Mouse (Mus musculus): Measurements from ENCODE around the gene Ints6. TPM values are rescaled to one million over a fixed set of nuclear protein-coding genes. Genes with fewer than 3 reads are reported as not detected.
"Not testable (repeated sequence)": the region's sequence is repeated elsewhere in the genome, so short reads cannot be mapped to it uniquely, and the experiment has no call there.

Ints6 gene
- total RNA-seq, 2 experiments from 2014 or later = 14.3 to 22.4 TPM

DNA sequence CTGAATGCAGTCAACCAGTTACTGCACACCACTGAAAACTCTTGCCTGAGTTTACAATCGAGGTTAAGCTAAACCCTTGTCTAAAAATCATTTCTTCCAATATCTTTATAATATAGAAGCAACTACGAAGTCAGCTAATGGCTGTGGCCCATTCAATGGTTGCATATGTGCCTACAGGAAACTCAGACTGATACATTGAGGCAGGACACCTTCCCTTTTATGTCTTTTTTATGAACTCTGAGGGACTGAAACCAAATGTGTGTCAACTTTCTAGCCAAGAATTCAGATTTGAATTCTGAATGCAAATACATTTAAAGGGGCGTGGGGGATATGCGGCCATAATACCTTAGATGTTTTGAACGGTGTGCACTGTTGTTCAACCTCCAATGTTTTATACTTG, 2.3 kb downstream of the Ints6 start:
- intact Hi-C loops (cut with DNase I) = loop anchor here (5.0 kb wide), 1 partner anchor 121 kb away; no protein-coding TSS in a partner anchor

DNA sequence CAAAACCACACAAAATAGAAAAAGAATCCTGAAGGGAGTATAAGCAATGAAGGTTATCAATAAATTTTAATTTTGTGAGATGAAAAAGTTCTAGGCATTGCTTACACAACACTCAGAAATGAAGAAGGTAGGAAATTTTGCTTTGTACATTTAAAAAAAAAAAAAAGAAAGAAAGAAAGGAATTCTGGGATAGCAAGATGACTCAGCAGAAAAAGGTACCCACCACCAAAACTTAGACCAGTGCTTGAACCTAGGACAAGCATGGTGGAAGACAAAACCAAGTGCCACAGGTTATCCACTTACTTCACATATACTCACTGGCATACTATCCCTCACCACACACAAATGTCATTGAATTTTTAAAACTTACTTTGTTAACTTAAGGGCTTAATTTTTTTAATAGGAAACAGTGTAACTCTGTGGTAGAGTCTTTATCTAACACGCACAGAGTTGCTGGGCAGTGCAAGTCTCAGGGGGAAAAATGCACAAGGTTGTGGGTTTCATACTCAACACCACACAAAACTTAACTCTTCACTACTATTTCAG, 5.8 kb downstream of the Ints6 start:
- intact Hi-C loops (cut with DNase I) = loop anchor here (5.0 kb wide), 1 partner anchor 118 kb away; no protein-coding TSS in a partner anchor
- no peak for DNase-seq

More for the DNA sequence above, 2.3 kb downstream of the Ints6 start:
- no peak for DNase-seq

DNA sequence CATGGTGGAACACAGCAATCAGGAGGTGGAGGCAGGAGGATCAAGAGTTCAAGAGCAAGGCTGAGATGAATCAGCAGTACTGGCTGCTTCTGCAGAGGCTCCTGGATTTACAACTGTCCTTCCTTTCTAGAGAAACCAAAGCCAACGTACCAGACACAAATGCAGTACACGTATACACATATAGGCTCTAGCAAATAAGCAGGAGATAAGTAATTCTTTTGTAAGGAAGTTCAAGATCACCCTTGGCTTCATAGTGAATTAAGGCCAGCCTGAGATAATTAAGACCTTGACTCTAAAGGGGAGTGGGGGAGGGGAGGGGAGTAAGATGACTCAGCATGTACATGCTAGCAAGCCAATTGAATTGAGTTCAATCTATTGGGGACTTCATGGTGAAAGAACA, 9.5 kb downstream of the Ints6 start:
- intact Hi-C loops (cut with DNase I) = no loop called here
- no peak for DNase-seq

DNA sequence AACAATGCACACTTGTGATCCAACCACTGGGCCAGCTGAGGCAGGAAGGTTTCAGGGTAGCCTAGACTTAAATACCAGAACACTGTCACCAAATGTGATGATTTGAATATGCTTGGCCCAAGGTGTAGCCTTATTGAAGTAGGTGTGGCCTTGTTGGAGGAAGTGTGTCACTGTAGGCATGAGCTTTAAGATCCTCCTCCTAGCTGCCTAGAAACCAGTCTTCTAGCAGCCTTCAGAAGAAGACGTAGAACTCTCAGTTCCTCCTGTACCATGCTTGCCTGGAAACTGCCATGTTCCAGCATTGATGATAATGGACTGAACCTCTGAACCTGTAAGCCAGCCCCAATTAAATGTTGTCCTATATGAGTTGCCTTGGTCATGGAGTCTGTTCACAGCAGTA, 25.3 kb downstream of the Ints6 start:
- intact Hi-C loops (cut with DNase I) = no loop called here
- DNase-seq = no peak

DNA sequence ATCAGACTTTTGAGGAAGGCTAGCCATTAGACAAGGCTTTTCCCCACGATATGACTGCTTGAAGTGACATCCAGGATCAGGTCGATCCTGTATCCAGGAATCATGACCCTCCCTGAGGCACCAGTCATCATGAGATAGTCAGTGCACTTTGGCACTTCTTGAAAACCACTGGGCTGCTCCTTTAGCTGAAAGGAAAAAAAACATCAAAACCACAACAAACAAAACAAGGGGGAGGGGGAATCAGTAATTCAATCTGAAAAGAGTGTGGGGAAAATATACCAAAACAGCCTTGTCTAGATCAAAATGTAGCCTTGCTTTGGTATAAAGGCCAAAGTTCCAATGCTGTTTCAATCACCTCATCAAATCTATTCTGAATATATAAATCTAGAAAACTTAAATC, 27.3 kb downstream of the Ints6 start:
- intact Hi-C loops (cut with DNase I) = no loop called here
- no peak for DNase-seq

DNA sequence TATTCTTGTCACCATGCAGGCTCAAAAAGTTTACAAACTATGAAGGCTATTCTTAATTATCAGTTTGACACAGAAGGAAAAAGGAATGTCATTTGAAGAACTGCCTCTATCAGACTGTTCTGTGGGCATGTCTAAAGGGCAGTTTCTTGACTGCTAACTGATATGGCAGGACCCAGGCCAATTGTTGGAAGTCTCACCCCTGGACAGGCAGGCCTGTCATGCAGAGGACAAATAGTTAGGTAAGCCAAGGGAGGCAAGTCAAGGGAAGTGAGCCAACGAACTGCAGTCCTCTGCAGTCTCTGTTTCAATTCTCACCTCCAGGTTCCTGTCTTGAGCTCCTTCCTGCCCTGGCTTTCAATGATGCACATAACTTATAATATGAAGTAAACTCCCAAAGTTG, 29.1 kb downstream of the Ints6 start:
- DNase-seq = peak; percentile 19 to 52
- intact Hi-C loops (cut with DNase I) = no loop called here

DNA sequence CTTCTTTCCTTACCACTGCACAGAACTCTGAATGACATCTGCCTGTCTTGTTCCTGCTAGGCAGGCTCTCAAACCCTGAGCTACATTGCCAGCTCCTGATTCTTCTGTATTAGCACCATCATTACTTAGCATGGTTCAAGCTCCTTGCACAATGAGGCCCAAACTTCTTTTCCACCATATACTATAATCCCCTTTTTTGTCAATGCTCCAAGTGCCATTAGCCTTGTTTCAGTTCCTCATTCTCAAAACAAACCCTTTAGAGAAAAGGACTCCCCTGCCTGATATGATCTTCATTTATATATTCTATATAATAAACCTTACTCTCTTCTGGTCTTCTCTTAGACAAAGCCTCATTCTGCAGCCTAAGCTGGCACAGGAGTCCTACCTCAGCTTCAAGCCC, 36.4 kb downstream of the Ints6 start:
- intact Hi-C loops (cut with DNase I) = no loop called here

DNA sequence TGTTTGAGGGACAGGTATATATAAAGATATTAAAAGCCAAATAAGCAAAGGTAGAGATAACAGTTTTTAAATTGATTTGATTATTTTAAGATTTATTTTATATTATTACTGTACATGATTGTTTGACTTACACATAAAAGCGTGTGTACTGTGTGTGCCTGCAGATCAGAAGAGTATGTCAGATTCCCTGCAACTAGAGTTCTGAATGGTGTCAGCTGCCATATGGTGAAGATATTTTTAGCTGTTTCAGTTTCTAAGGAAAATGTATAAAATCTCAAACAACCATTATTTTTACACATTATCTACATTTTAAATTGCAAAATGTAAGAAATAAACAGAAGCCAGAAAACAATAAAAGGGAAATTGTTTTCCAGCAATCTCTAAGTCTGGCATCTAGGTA, 39.3 kb downstream of the Ints6 start:
- no peak for DNase-seq
- intact Hi-C loops (cut with DNase I) = no loop called here

More for the DNA sequence above, 36.4 kb downstream of the Ints6 start:
- DNase-seq = no peak

DNA sequence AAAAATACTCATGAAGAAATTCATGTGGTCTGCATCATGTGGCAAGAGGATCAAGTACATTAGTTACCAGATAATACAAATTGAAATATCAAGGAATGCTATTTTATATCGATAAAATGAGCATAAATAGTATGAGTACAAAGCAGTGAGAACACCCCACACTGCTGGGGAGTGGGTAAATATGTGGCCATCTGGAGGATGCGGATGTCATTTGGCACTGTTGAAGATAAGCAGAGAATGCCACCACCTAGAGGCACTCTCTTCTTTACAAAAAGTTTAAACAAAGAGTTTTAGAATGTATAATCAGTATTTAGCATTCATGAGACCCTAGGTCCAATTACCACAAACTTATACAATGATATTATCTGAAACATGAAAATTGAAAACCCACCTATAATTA, 42.8 kb downstream of the Ints6 start:
- intact Hi-C loops (cut with DNase I) = no loop called here

DNA sequence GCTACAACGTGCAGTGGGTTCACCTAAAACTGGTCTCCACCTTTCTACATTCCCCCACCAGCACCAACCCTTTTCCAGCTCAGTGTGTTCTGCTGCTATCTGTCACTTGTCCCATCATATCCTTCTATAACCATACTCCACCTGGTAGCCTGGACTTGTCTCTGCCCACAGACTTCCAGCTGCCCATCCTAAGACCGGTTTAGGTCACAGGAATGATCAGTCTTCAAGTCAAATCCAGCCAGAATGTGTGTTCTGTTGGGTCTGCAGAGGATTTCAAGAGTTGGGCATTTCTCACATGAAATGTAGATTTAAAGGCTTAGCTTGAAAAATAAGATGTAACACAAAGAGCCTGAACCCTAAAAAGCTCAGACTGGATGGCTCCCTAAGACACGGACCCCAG, 87.3 kb downstream of the Ints6 start:
- peak in 1 of 2 experiments; percentile 3 for DNase-seq
- intact Hi-C loops (cut with DNase I) = no loop called here

More for the DNA sequence above, 42.8 kb downstream of the Ints6 start:
- no peak for DNase-seq

DNA sequence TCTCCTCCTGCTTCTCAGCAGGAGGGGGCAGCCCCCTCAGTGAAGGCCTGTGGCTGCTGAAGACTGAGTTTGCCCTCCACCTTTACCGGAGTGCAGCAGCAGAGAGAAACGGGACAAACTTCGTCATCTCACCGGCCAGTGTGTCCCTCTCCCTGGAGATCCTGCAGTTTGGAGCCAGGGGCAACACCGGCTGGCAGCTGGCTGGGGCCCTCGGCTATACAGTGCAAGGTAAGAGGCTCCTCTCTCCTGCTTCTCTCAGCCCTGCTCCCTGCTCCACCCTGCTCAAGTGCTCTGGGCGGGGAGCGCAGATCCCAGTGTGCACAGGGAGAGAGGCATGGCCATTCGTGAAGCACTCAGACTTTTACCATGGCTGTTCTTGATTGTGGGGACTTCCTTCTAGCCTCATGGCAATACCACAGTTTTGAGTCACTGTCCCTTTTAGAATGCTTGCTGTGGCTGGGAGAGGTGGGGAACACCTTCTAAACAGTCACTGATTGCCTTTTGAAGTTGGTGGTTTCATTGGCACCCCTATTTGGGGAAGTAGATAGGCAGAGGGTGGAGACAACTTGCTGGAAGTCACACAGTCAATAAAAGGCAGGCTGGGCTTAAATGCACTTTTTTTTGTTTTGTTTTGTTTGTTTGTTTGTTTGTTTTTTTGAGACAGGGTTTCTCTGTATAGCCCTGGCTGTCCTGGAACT, 95.8 kb downstream of the Ints6 start:
- intact Hi-C loops (cut with DNase I) = no loop called here
- DNase-seq = no peak

DNA sequence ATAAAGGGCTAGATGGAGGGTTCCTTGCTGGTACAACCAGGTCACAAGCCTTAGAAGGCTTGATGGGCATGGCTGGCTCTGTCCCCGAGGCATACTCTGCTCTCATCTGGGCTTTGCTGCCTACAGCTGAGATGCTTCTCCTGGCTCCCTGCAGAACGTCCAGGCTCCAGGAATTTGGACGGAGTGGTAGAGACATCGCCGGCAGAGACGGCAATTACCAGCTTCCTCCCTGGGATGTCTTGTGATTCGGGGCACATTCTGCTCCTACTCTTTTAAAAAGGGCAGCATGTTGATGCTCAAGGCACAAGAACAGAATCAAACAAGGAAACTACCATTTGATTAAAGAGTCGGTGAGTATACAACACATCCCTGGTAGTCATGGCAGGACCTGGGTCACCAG, 97.6 kb downstream of the Ints6 start, which contains the start of gene Serpine3:
TSS of gene Serpine3 (plus strand) at position 301 of the 400 bp plus-strand sequence.
- no peak for DNase-seq
- intact Hi-C loops (cut with DNase I) = no loop called here

DNA sequence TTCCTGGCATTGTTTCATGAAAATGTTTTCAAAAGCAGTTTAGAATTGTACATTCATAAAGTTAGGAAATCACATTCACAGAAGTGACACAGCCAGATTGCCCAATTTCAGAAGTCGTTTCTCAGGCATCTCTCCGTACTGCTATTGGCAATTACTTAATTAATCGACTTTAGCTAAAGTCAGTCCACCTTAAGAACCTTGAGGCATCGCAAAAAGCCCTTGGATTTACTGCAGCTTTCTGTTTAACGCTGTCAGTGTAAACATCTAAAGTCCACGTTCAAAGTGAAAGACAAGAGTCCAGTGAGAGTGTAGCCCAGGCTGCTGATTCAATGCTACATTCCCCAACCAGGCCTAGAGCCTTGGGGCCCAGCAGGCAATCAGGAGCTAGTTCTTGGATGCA, 98.6 kb downstream of the Ints6 start:
- DNase-seq = no peak
- intact Hi-C loops (cut with DNase I) = no loop called here

DNA sequence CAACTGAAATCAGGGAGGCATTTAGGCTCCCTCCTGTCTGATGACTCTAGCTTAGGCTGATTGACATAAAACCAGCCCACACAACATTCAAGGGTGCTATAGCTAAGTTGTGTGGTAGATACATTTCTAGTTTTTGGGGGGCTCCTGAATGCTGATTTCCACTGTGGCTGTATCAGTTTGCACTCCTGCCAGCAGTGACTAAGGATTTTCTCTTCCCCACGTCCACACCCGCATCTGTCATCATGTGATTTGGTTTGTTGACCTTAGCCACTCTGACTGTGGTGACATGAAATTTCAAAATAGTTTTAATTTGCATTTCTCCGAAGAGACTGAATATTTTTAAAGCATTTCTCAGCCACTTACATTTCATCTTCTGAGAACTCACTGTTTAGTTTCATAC, 103.5 kb downstream of the Ints6 start:
- DNase-seq = no peak
- intact Hi-C loops (cut with DNase I) = no loop called here

DNA sequence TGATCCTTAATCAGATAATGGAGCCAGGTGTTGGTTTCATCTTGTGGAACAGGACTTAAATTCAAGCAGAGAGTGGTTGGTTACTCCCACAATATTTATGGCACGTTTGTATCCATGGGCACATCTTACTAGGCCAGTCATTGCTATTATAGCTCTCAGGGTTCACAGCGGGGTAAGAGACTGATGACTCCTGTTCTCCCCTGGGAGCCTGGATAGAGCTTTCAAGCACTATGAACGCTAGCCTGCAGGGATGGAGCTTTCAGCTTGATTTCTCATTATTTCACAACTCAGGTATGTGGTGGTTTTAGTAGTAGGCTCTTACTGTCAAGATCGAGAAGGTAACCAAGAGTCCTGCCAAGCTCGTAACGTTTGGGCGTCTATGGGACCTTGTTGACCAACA, 105.0 kb downstream of the Ints6 start:
- DNase-seq = no peak
- intact Hi-C loops (cut with DNase I) = no loop called here

DNA sequence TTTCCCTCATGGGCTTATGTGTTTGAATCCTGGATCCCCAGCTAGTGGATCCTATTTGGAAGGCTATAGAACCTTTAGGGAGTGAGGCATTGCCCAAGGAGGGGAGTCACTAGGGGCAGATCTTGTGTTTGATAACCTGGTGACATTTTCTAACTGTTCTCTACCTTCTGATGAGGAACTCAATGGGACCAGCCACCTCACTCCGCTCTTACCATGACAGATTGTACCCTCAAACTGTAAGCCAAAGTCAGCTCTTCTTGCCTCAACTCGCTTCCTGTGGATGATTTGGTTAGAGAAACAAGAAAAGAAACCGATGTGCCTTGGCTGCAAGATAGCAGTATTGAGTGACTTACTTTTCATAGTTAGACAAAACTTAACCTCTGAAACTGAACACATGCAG, 109.2 kb downstream of the Ints6 start:
- no peak for DNase-seq
- intact Hi-C loops (cut with DNase I) = no loop called here

DNA sequence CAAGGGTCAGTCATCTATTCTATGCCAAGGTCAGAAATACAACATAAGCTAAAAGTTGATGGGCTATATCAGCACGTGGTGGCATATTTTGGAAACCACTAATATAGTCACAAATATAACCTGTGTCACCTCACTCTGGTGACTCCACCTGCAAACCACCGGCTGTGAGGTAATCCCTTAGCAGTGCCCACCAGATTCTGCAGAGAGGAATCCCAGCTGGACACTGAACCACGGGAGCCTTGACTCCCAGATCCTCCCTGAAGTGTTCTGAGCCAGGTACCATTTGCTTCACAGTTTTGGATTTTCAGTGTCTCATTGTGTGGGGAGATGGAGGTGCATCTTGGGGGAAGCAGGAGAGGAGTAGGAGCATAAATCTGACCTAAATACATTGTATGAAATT, 110.6 kb downstream of the Ints6 start:
- intact Hi-C loops (cut with DNase I) = no loop called here
- DNase-seq = no peak

DNA sequence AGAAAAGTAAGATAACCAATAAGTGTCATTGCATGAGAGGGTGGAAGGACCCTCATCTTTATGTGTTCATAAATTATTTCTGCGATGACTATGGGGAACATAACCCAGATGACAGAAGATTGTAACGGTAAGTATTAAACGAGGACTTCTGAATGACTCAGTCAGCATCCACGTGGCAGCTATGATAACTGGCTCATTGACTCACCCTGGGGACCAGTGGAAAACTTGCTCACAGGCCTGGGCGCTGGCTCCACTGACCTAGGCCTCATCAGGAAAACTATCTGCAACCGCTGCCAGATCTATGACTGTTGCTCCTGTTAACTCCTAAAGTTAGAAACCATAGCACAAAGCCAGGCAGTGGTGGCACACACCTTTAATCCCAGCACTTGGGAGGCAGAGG, 112.6 kb downstream of the Ints6 start:
- DNase-seq = no peak
- intact Hi-C loops (cut with DNase I) = no loop called here

DNA sequence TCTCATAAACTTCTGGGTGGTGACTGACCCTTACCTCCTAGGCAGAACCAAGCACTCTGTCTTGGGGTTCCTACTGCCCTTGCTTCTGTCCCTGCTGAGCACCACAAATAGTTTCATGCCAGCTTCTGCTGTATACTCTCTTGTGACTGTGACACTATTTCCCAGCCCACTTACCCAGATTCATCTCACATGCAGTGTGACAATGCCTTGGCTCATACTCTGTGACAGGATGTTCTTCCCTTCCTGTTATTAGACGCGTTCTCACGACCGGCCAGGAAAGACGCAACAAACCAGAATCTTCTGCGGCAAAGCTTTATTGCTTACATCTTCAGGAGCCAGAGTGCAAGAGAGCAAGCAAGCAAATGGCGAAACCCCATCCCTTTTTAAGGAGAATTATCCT, 118.6 kb downstream of the Ints6 start:
- DNase-seq; intact Hi-C loops (cut with DNase I): not testable (repeated sequence)

DNA sequence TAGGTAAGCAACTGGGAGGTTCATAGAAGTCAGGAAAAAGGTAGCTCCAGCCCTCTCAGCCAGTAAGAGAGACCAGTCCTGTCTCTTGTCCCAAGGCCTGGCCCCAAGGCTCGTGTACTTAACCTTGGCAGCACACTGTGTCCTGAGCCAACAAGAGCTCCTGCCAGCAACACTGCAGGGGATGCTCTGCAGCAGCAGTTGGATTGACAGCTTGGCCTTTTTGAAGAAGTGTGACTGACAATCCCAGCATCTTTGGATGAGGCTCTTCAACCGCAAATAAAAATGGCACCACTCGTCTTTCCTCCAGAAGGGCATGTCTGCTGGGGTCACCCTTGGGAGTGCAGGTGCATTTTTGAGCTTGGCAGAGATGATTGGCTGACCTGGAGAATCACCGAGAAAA, 120.6 kb downstream of the Ints6 start:
- DNase-seq = no peak
- intact Hi-C loops (cut with DNase I) = no loop called here

DNA sequence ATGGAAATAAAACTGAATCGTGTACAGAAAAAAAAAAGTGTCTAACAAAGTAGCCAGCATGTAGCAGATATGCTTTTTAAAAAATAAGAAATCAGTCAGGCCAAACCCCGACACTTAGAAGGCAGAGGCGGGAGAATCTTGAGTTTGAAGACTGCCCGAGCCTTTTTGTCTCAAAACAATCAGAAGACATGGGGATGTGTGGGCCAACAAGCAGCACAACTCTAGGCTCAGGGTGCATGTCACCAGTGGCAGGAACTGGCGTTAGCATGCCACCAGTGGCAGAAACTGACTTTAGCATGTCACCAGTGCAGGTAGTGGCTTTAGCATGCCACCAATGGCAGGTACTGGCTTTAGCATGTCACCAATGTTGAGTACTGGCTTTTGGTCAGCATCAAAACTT, 121.4 kb downstream of the Ints6 start:
- intact Hi-C loops (cut with DNase I) = loop anchor here (5.0 kb wide), 2 partner anchors 118 to 338 kb away; no protein-coding TSS in a partner anchor
- no peak for DNase-seq

DNA sequence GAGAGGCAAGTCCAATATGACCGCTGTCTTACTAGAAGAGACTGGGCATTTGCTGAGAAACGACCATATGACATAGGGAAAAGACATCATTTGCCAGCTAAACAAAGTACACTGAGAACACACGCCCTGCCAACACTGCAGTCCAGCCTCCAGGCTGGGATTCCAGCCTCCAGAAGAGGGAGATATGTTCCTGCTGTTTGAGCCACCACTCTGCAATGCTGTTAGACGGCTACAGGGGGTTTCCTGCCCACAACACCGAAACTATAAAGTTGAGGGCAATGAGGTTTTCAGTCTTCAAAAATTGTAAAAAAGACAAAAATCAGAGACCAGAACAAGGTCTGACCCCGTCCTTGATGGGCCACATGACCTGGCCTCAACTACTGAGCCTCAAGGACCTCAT, 121.9 kb downstream of the Ints6 start:
- DNase-seq = peak; percentile 42
- intact Hi-C loops (cut with DNase I) = loop anchor here (5.0 kb wide), 2 partner anchors 118 to 338 kb away; no protein-coding TSS in a partner anchor
